Mouse (Mus musculus): ENCODE results near the gene Ramp3. TPM values are rescaled to one million over a fixed set of nuclear protein-coding genes. Genes with fewer than 3 reads are reported as not detected.

Gene Ramp3
- not detected for total RNA-seq (2023)

DNA sequence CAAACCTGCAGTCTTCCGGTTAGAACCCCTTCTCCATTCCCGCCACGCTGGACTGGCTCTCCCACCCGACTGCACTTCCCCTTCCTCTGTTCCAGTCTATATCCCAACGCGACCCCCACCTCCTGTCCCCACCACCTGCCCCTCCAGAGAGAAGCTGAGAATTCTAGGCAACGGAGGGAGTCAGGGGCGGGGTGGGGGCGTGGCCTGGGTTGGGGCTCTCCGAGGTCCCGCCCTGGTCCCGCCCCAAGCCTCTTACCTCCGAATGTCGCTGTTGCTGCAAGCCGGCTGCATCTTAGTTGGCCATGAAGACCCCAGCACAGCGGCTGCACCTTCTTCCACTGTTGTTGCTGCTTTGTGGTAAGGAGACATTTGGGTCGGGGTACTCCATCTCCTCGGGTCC lies at the start of gene Ramp3:
Gene Ramp3, plus strand, starts transcription at position 251 of the 400 bp plus-strand sequence.

DNA sequence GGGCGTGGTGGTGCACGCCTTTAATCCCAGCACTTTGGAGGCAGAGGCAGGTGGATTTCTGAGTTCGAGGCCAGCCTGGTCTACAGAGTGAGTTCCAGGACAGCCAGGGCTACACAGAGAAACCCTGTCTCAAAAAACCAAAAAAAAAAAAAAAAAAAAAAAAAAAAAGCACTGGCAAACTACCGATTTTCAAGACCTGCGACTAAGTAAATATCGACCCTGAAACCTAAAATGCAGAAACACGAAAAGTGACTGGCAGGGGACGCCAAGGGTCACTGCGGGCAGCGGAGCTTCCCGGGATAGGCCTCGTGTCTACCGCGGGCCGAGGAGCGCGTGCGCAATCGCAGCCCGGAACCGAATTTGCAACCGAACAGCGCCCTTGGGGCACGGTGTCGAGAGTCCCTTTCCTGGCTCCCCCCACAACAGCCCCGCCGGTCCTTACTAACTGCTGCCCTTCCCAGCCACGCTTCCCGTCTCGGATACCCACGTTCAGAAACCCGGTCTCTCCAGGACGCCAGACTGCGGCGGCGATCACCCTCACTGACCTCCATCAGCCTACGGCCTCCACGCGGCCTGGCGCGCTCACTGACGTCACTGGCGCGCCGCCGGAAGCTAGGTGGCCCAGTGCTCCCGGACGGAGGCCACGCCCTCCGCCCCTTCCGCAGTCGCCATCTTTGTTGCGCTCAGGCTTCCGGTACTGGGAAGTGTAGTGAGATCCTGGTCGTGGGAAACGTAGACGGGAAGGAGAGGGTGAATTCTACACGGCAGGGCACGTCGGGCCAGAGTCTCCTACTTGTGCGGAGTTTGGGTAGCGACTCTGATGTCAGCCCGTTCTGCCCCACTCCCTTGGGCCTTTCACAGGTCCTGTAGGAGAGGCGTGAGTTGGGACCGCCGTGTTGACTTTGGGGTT lies 32.6 kb upstream of the Ramp3 start, which contains the start of gene Tbrg4:
Gene Tbrg4, minus strand, starts transcription at position 590 of the 910 bp plus-strand sequence.

DNA sequence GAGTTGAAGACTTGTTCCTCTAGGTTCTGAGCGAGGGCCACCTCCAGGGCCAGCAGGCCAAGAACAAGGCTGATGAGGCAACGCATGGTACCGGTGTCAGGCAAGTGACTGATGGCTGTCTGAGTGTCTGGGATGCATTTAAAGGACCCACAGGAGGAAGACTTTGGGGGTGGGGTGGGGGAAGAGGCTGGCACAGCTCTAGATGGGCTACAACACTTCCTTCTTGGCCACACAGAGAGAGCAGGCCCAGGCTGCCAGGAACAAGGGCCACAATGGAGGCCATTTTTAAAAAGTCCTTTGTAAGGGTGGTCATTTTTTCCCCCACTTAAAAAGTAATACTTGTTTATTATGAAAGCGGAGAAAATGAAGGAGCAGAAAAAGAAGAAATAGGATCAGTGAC lies 19.8 kb upstream of the Ramp3 start, which contains the start of gene Wap:
Gene Wap, minus strand, starts transcription at position 101 of the 400 bp plus-strand sequence.

Other genes with a start within 250 kb of the Ramp3 start
- gene Ppia, start 243.1 kb upstream of the Ramp3 start, total RNA-seq (2023): 1,000 to 10,000 TPM; 1,054 to 1,069 TPM
- 10 to 100 TPM; 65.0 to 66.6 TPM for gene H2afv, start 214.1 kb upstream of the Ramp3 start, total RNA-seq (2023)
- gene Purb, start 182.6 kb upstream of the Ramp3 start, total RNA-seq (2023): 10 to 100 TPM; 82.2 to 85.5 TPM
- gene Myo1g, start 137.6 kb upstream of the Ramp3 start, total RNA-seq (2023): 100 to 1,000 TPM; 309 to 327 TPM
- 100 to 1,000 TPM; 310 to 324 TPM for gene Ccm2, start 111.6 kb upstream of the Ramp3 start, total RNA-seq (2023)
- gene Nacad, start 52.5 kb upstream of the Ramp3 start, total RNA-seq (2023): under 1 TPM; 0.29 to 0.33 TPM
- gene Tbrg4, start 32.5 kb upstream of the Ramp3 start, total RNA-seq (2023): 100 to 1,000 TPM; 153 to 164 TPM
- not detected for gene Wap, start 19.9 kb upstream of the Ramp3 start, total RNA-seq (2023)
- not detected for gene Gm11983, start 179.1 kb downstream of the Ramp3 start, total RNA-seq (2023)

Data from B cell, adult 67 days (primary cell).